Mouse (Mus musculus) heart, postnatal 0 days (tissue): ENCODE measurements at regions not wholly inside any gene's neighbourhood (a gene's known extent, or its start where the extent isn't known, plus 50 kb on each side); places are given as distances from the start of the nearest gene placed in this dataset.

ENCODE experiments used
- ATAC-seq: fragments of 200-750 bp; cut with Nextera tagmentation; 2 replicates; pipeline ENCODE4 v1.8.0; 2017; ENCODE audit warnings: low read depth, moderate number of reproducible peaks, moderate library complexity; ENCODE audit not compliant: insufficient read depth
- DNase-seq: peaks from one replicate; pipeline ENCODE4 v3.0.0-alpha.2; 2016; ENCODE audit warnings: low spot score
- H3K27ac ChIP-seq: fragments of 300-500 bp; sonication (generic); 2 replicates; pipeline ENCODE4 v1.5.1; 2014; ENCODE audit warnings: low read depth, mild to moderate bottlenecking
- H3K27me3 ChIP-seq: fragments of 300-500 bp; sonication (generic); 2 replicates; pipeline ENCODE4 v1.6.1; 2014; ENCODE audit warnings: low read length, mixed read lengths; ENCODE audit not compliant: control insufficient read depth, insufficient read depth
- H3K36me3 ChIP-seq: fragments of 300-500 bp; sonication (generic); replicated peaks from 2 replicates; pipeline ENCODE4 v1.6.1; 2014; ENCODE audit warnings: low read length, mixed read lengths; ENCODE audit not compliant: control insufficient read depth, insufficient read depth
- H3K4me1 ChIP-seq: fragments of 300-500 bp; sonication (generic); 2 replicates; pipeline ENCODE4 v1.6.1; 2014; ENCODE audit warnings: antibody characterized with exemption; ENCODE audit not compliant: control insufficient read depth, insufficient read depth
- H3K4me2 ChIP-seq: fragments of 300-500 bp; sonication (generic); 2 replicates; pipeline ENCODE4 v1.6.1; 2014; ENCODE audit warnings: low read depth, mild to moderate bottlenecking, low read length, moderate library complexity
- H3K4me3 ChIP-seq: fragments of 300-500 bp; sonication (generic); 2 replicates; pipeline ENCODE4 v1.5.1; 2014; ENCODE audit warnings: low read depth, low read length
- H3K9ac ChIP-seq: fragments of 300-500 bp; sonication (generic); replicated peaks from 2 replicates; pipeline ENCODE4 v1.6.1; 2014; ENCODE audit warnings: low read depth, low read length, mixed read lengths
- H3K9me3 ChIP-seq: fragments of 300-500 bp; sonication (generic); replicated peaks from 2 replicates; pipeline ENCODE4 v1.6.1; 2016; ENCODE audit warnings: low read length; ENCODE audit not compliant: control insufficient read depth
- CTCF ChIP-seq: IDR thresholded peaks from 2 replicates; pipeline ENCODE4 v1.5.1; 2016; ENCODE audit warnings: antibody characterized with exemption, control low read depth, low read depth
- EP300 ChIP-seq: IDR thresholded peaks from 2 replicates; pipeline ENCODE4 v1.6.1; 2016; ENCODE audit warnings: antibody characterized with exemption, low read depth
- WGBS: fragments of 180-500 bp; shearing (Covaris S2); extraction: QIAGEN DNeasy Blood & Tissue Kit; methylation state at CpG from one replicate; pipeline ENCODE4 v1.1.7; 2014; 5-methylcytosine and 5-hydroxymethylcytosine counted together

GRCm38 (mm10) chr7:115076781-115077180 lies 333.3 kb downstream of the Insc start:
- Histone ChIP-seq H3K9ac (no peak overlapping the region), H3K27ac (no peak overlapping the region), H3K4me2 (no peak overlapping the region), H3K4me3 (no peak overlapping the region), H3K9me3 (no peaks in the 10 kb centered on the region), H3K4me1 (no peaks in the 10 kb centered on the region), H3K36me3 (no peaks in the 10 kb centered on the region), H3K27me3 (no peaks in the 10 kb centered on the region)
- no peak for ATAC-seq
- no peak for DNase-seq
- 87% methylated on average over 4 of the region's 4 CpGs for WGBS
- TF ChIP-seq EP300 = no peak
- TF ChIP-seq CTCF = no peak

- H3K9me3 ChIP-seq = no peaks in the 10 kb centered on the region
- H3K27me3 ChIP-seq = no peaks in the 10 kb centered on the region
- 54% methylated on average over 3 of the region's 3 CpGs for WGBS
- H3K9ac ChIP-seq = no peak overlapping the region
- H3K36me3 ChIP-seq = no peaks in the 10 kb centered on the region
- H3K27ac ChIP-seq = no peak overlapping the region
- H3K4me1 ChIP-seq = no peaks in the 10 kb centered on the region
- H3K4me2 ChIP-seq = no peak overlapping the region
- H3K4me3 ChIP-seq = no peak overlapping the region
- ATAC-seq (no peak), DNase-seq (no peak)
- no peak for TF ChIP-seq CTCF
- no peak for TF ChIP-seq EP300
Measured at GRCm38 (mm10) chr7:115084711-115085380, 341.4 kb downstream of the Insc start.

DNA sequence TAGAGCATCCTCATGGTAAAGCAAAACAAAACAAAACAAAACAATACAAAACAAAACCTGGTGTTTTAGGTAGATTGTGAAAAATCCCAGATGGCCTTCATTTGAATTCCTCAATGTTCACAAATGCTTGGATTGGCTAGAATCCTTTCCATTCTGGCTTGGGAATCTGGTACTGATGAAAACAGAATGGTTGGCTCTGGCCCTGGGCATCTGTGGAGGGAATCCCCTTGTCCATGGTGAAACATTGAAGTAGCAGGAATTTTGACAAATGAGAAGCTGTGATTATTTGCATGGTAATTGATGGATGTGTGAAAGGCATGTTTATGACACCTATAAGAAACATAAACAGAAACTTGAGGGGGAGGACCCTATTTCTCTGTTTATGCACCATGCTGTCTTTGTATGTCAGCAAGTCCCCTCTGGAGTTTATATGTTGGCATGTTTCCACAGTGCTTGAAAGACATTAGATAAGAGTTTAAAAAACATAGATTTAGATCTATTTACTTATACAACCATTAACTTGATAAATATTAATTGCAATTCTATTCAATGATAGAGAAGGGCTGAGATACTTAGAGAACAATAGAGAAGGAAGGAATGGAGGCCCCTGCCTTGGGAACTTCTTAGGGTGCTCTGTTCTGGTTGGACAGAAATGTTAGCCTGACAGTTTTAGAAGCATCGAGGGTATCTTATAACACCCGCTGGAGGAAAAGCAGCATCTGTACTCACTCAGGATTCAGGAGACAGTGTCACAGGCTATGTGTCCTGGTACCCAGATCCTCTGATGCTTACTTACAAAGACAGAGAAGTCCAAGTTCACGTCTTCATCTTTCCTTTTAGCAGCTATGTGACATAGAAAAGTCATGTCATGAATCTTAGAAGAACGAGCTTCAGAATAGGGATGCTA lies 343.3 kb downstream of the Insc start:
- no peak overlapping the region for H3K4me3 ChIP-seq
- no peak for ATAC-seq
- no peaks in the 10 kb centered on the region for H3K27me3 ChIP-seq
- WGBS = 59% methylated on average over 4 of the region's 4 CpGs
- no peak overlapping the region for H3K9ac ChIP-seq
- H3K27ac ChIP-seq = no peak overlapping the region
- H3K4me2 ChIP-seq = no peak overlapping the region
- H3K36me3 ChIP-seq = no peaks in the 10 kb centered on the region
- TF ChIP-seq CTCF (no peak), EP300 (no peak)
- no peaks in the 10 kb centered on the region for H3K4me1 ChIP-seq
- H3K9me3 ChIP-seq = no peaks in the 10 kb centered on the region
- DNase-seq = no peak

GRCm38 (mm10) chr7:115092481-115093050 lies 349.1 kb downstream of the Insc start:
- Histone ChIP-seq H3K27ac (no peak overlapping the region), H3K4me1 (no peaks in the 10 kb centered on the region)

DNA sequence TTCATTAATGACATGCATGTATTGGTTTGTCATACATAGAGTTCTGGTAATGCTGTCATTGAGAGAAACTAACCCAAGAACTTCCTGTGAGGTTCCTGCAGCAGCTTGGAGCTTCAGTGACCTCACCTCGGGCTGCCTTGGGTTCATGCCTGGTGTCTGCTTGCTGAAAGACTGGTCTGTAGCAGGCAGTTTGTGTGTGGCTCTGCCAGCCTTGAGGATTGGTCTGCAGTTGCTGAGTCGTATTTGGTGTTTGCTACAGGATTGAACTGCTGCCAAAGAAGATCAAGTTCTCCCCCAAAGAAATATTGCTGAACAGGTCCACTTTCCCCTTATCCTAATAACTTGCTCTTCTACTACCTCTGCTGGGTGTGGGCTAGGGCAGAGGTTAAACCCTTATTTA lies 362.5 kb downstream of the Insc start:
- TF ChIP-seq CTCF (no peak), EP300 (no peak)
- Histone ChIP-seq H3K27me3 (no peaks in the 10 kb centered on the region), H3K9ac (no peak overlapping the region), H3K36me3 (no peaks in the 10 kb centered on the region), H3K9me3 (no peaks in the 10 kb centered on the region), H3K4me2 (no peak overlapping the region), H3K4me3 (no peak overlapping the region), H3K4me1 (no peaks in the 10 kb centered on the region), H3K27ac (no peak overlapping the region)
- WGBS = 68% methylated on average over 2 of the region's 2 CpGs
- ATAC-seq (no peak), DNase-seq (no peak)

More at GRCm38 (mm10) chr7:115092481-115093050, 349.1 kb downstream of the Insc start:
- H3K4me2 ChIP-seq = no peak overlapping the region
- TF ChIP-seq CTCF (no peak), EP300 (no peak)
- ATAC-seq (no peak), DNase-seq (no peak)
- H3K36me3 ChIP-seq = no peaks in the 10 kb centered on the region
- no peak overlapping the region for H3K4me3 ChIP-seq
- H3K9me3 ChIP-seq = no peaks in the 10 kb centered on the region
- no peaks in the 10 kb centered on the region for H3K27me3 ChIP-seq
- no peak overlapping the region for H3K9ac ChIP-seq
- WGBS = 73% methylated on average over 3 of the region's 3 CpGs
